In genomic region chr5:118386126-118386525, GRCm38 (mm10) we compare ENCODE assay signal across 10 mouse cellular contexts.
A peak's percentile ranks its signal among the peaks of the same experiment; 100 is the strongest.
DNase-seq lines count a peak whose midpoint lies in the region; ATAC-seq and TF ChIP-seq lines count a peak whose summit lies in the region.
"Had no signal": no experiment of that assay in that cellular context is flagged by ENCODE, and none has a peak within 500 bp of the region (broad histone marks: within the 10 kb centered on the region; RNA-seq: fewer than 3 reads in every experiment).

No protein-coding gene starts in this region.

- peak; percentile 53 to 59 for DNase-seq in lung, adult 18-20 months
- DNase-seq in lung, adult 2 months, result no peak
- peak; percentile 81 for DNase-seq in gastrocnemius, adult 2 months
- peak; percentile 65 to 66 for DNase-seq in heart, postnatal 36 days
- peak; percentile 46 for DNase-seq in ovary, postnatal 14 days (ENCODE audit: low spot score)
- DNase-seq in Muller cell, postnatal 12 days (ENCODE audit: inconsistent ontology term), result no peak
- no peak for DNase-seq in cerebellum, postnatal 36 days
- DNase-seq: retina, postnatal 1 day had no signal

- intact Hi-C loops in gastrocnemius, adult 2 months (cut with DNase I), result no loop called here
- intact Hi-C loops in heart, postnatal 36 days (cut with DNase I), result loop anchor here (2.0 kb wide), 1 partner anchor 39 kb away; no protein-coding TSS in a partner anchor

- H3K4me1 ChIP-seq in lung, adult 2 months (ENCODE audit: control insufficient read depth, insufficient read depth, low read length), result no peaks in the 10 kb centered on the region

- H3K4me3 ChIP-seq in lung, adult 2 months (replicated peaks; ENCODE audit: extremely low read depth, low read depth, low read length), result no peak overlapping the region
- no peak overlapping the region for H3K4me3 ChIP-seq in gastrocnemius, adult 2 months

- no peak for TF ChIP-seq POLR2A in lung, adult 2 months (IDR thresholded peaks at IDR 0.05; ENCODE audit: borderline replicate concordance, extremely low read depth, low read depth, low read length)

- WGBS in lung, adult 2 months, result 55% methylated on average over 4 of the region's 4 CpGs

- ATAC-seq in cerebellum, adult (ENCODE audit: insufficient number of reproducible peaks, low FRiP score, low TSS enrichment), result no peak

- peak overlapping the region; percentile 25; the same call in 1 of the 2 replicates for H3K27ac ChIP-seq in gastrocnemius, adult 2 months
- H3K27ac ChIP-seq: macrophage had no signal

- TF ChIP-seq CTCF in lung, adult 2 months (IDR thresholded peaks at IDR 0.05; ENCODE audit: insufficient read depth, low read length), result no peak
- TF ChIP-seq CTCF in gastrocnemius, adult 2 months (IDR thresholded peaks at IDR 0.05), result no peak

Comparison
In these comparisons a context has a peak if more than half of its experiments do, and no peak if none do; other contexts are left out.
1. DNase-seq: peak in lung, adult 18-20 months (2 of 2), gastrocnemius, adult 2 months (single experiment), heart, postnatal 36 days (2 of 2) and ovary, postnatal 14 days (single experiment); none in lung, adult 2 months (single experiment), Muller cell, postnatal 12 days (single experiment) and cerebellum, postnatal 36 days (0 of 2).